Mouse (Mus musculus) cortical plate, adult 2 months (tissue): ENCODE measurements around the gene Igfbp5.

Experiments used
- CTCF ChIP-seq: fragments of 200-500 bp; IDR thresholded peaks from 2 replicates; pipeline ENCODE4 v1.5.1; 2011; ENCODE audit warnings: mild to moderate bottlenecking, control low read depth, low read length; ENCODE audit not compliant: insufficient read depth; ENCODE audit errors: extremely low read depth
- POLR2A ChIP-seq: fragments of 200-500 bp; IDR thresholded peaks from 2 replicates; pipeline ENCODE4 v1.6.1; 2011; ENCODE audit warnings: mild to moderate bottlenecking, low read length, control low read depth; ENCODE audit not compliant: insufficient read depth; ENCODE audit errors: extremely low read depth

DNA sequence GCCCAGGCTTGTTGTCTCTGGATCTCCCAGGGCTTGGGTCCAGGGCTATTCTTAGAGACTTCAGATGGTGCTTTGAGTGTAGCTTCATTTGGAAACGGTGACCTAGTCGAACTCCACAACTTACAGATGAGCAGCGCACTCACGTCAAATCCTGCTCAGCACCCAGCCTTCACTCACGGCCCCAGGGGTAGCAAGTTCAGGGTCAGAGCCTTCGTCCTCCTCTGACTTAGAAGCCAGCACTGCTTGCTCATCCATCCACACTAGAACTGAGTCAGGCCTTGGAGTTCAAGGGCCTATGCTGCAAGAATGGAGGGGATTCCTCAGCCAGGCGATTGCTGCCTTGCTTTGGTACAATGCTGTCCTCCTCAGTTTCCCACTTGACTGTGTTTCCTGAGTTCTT, 34.9 kb downstream of the Igfbp5 start:
- TF ChIP-seq POLR2A (no peak), CTCF (no peak)
